ENCODE assay signal across 7 mouse cellular contexts in the genomic region with DNA sequence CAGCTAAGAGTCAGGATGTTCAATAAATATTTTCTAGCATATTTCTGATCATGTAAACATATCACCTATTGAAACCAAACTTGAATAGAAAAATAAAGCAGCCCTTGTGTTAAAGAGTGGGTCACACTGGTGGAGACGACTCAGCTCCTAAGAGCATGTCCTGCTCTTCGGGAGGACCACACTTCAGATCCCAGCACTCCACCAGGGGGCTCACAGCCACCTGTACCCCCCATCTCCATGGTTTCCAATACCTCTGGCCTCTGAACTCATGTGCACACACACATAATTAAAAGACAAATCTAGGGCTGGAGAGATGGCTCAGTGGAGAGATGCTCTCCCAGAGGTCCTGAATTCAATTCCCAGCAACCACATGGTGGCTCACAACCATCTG. TPM values are rescaled to one million over a fixed set of nuclear protein-coding genes. Genes with fewer than 3 reads are reported as not detected.
DNase-seq lines count a peak whose midpoint lies in the region; ATAC-seq and TF ChIP-seq lines count a peak whose summit lies in the region.

No protein-coding gene starts in this region.

- peaks cover 43% of the 10 kb centered on the region for H3K4me1 ChIP-seq in forebrain, embryonic 13.5 days
- H3K4me1 ChIP-seq in liver, embryonic 14.5 days (replicated peaks; ENCODE audit: control insufficient read depth in 2 of 2, insufficient read depth in 2 of 2, low read length in 1 of 2): peaks cover 9 to 24% of the 10 kb centered on the region in 2 experiments; a peak in 3 of 4 replicates

- DNase-seq in thymus, postnatal 4 days: peak; percentile 52
- DNase-seq in thymus, postnatal 10 days (ENCODE audit: low spot score in 2 of 2): no peak
- no peak for DNase-seq in liver, embryonic 14.5 days (ENCODE audit: low read depth in 3 of 3, low spot score in 3 of 3)
- no peak for DNase-seq in urinary bladder, postnatal 36 days (ENCODE audit: low spot score in 2 of 2)
- DNase-seq in gastrocnemius, adult 2 months: no peak
- DNase-seq in spleen, adult 18-20 months: no peak

- H3K36me3 ChIP-seq in forebrain, embryonic 13.5 days (ENCODE audit: poor library complexity, severe bottlenecking): peaks cover 42% of the 10 kb centered on the region
- peaks cover 38% of the 10 kb centered on the region for H3K36me3 ChIP-seq in liver, embryonic 14.5 days (replicated peaks; ENCODE audit: control insufficient read depth, insufficient read depth, low read depth)

- H3K9me3 ChIP-seq in forebrain, embryonic 13.5 days (replicated peaks): no peaks in the 10 kb centered on the region
- H3K9me3 ChIP-seq in liver, embryonic 14.5 days (ENCODE audit: control insufficient read depth, low read length): no peaks in the 10 kb centered on the region

- H3K27me3 ChIP-seq in forebrain, embryonic 13.5 days: no peaks in the 10 kb centered on the region
- H3K27me3 ChIP-seq in liver, embryonic 14.5 days (ENCODE audit: control insufficient read depth, insufficient read depth, low read length): no peaks in the 10 kb centered on the region

- 46% methylated on average over 2 of the region's 2 CpGs for WGBS in forebrain, embryonic 13.5 days
- 32% methylated on average over 2 of the region's 2 CpGs for WGBS in liver, embryonic 14.5 days (ENCODE audit: insufficient replicate concordance)

- peak overlapping the region; percentile 80 for H3K4me2 ChIP-seq in forebrain, embryonic 13.5 days
- peak overlapping the region; percentile 95 for H3K4me2 ChIP-seq in liver, embryonic 14.5 days (ENCODE audit: low read depth)

- no peak for TF ChIP-seq EP300 in liver, embryonic 14.5 days (IDR thresholded peaks at IDR 0.05; ENCODE audit: low read depth)

- no peak overlapping the region for H3K27ac ChIP-seq in forebrain, embryonic 13.5 days
- H3K27ac ChIP-seq in liver, embryonic 14.5 days: no peak overlapping the region
- H3K27ac ChIP-seq in gastrocnemius, adult 2 months: no peak overlapping the region

- intact Hi-C loops in gastrocnemius, adult 2 months (cut with DNase I): loop anchor here (5.0 kb wide), 1 partner anchor 250 kb away; no protein-coding TSS in a partner anchor

- no peak for ATAC-seq in forebrain, embryonic 13.5 days
- no peak for ATAC-seq in liver, embryonic 14.5 days (ENCODE audit: insufficient read depth)

- H3K4me3 ChIP-seq in forebrain, embryonic 13.5 days: peak overlapping the region; percentile 87
- peak overlapping the region; percentile 48 to 71 for H3K4me3 ChIP-seq in liver, embryonic 14.5 days (ENCODE audit: insufficient read depth in 1 of 2, low read depth in 2 of 2, low read length in 2 of 2)
- H3K4me3 ChIP-seq in gastrocnemius, adult 2 months: no peak overlapping the region

- TF ChIP-seq CTCF in liver, embryonic 14.5 days (IDR thresholded peaks at IDR 0.05; ENCODE audit: low read depth): peak; percentile 52
- no peak for TF ChIP-seq CTCF in gastrocnemius, adult 2 months (IDR thresholded peaks at IDR 0.05)

- peak overlapping the region; percentile 87 for H3K9ac ChIP-seq in forebrain, embryonic 13.5 days
- peak overlapping the region; percentile 76 for H3K9ac ChIP-seq in liver, embryonic 14.5 days (replicated peaks)

RNA-seq across cellular contexts. Expression of a gene that starts 1.7 kb away (rescaled TPM):
- 151 and 157 TPM in 2 replicates for polyA plus RNA-seq in forebrain, embryonic 13.5 days (2015; fragmentation: Nextera tagmentation; extraction: Ambion mirVana)
- 46.2 and 47.9 TPM in 2 replicates for polyA plus RNA-seq in liver, embryonic 14.5 days (2012; rRNA removed)
- 84.7 and 87.3 TPM in 2 replicates for polyA plus RNA-seq in liver, embryonic 14.5 days (2014; fragmentation: Nextera tagmentation; extraction: Ambion mirVana)
- total RNA-seq in gastrocnemius, adult 2 months (2021): 1 to 10 TPM; 5.1 to 7.3 TPM

RNA-seq across cellular contexts. Expression of a gene that starts 6.3 kb away (rescaled TPM):
- polyA plus RNA-seq in forebrain, embryonic 13.5 days (2015; fragmentation: Nextera tagmentation; extraction: Ambion mirVana): 78.7 and 83.5 TPM in 2 replicates
- 26.1 and 27.4 TPM in 2 replicates for polyA plus RNA-seq in liver, embryonic 14.5 days (2012; rRNA removed)
- polyA plus RNA-seq in liver, embryonic 14.5 days (2014; fragmentation: Nextera tagmentation; extraction: Ambion mirVana): 57.7 and 58.1 TPM in 2 replicates
- total RNA-seq in gastrocnemius, adult 2 months (2021): 100 to 1,000 TPM; 110 to 121 TPM

RNA-seq across cellular contexts. Expression of a gene that starts 24.3 kb away (rescaled TPM):
- polyA plus RNA-seq in forebrain, embryonic 13.5 days (2015; fragmentation: Nextera tagmentation; extraction: Ambion mirVana): 13.0 and 18.3 TPM in 2 replicates
- 0.06 and 0.12 TPM in 2 replicates for polyA plus RNA-seq in liver, embryonic 14.5 days (2012; rRNA removed)
- polyA plus RNA-seq in liver, embryonic 14.5 days (2014; fragmentation: Nextera tagmentation; extraction: Ambion mirVana): 0.16 and 0.28 TPM in 2 replicates
- total RNA-seq in gastrocnemius, adult 2 months (2021): not detected

RNA-seq across cellular contexts. Expression of a gene that starts 55.2 kb away (rescaled TPM):
- 1.5 and 1.7 TPM in 2 replicates for polyA plus RNA-seq in forebrain, embryonic 13.5 days (2015; fragmentation: Nextera tagmentation; extraction: Ambion mirVana)
- polyA plus RNA-seq in liver, embryonic 14.5 days (2012; rRNA removed): 0.90 and 0.97 TPM in 2 replicates
- polyA plus RNA-seq in liver, embryonic 14.5 days (2014; fragmentation: Nextera tagmentation; extraction: Ambion mirVana): 0.39 and 0.52 TPM in 2 replicates
- 10 to 100 TPM; 21.9 to 52.6 TPM for total RNA-seq in gastrocnemius, adult 2 months (2021)

Comparison
In these comparisons a context has a peak if more than half of its experiments do, and no peak if none do; other contexts are left out.
1. RNA of a gene that starts 24.3 kb away (polyA plus RNA-seq): 13.0 to 18.3 TPM in forebrain, embryonic 13.5 days; 0.06 to 0.28 TPM in liver, embryonic 14.5 days; every median in the first group is over 10 times any median in the second.